Mouse (Mus musculus): ENCODE measurements around the gene Nin.

DNA sequence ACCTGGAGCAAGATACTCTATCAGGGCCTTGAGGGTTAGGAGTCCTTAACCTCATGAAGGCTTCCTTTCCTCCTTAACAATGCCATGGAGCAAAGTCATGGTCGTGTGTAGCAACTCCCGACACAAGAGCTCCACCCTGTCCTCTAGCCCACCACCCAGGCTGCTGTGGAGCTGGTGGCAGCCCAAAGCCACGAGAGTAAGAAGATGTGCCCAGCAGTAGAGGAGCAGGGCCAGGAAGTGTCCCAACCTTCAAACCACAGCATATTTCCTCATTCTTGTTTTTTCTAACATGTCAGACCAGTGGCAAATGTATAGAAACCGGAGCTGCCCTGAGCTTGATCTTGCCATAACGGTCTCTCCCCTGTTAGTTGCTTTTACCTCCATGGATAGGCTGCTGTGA lies 29.3 kb downstream of the Nin start:
- TF ChIP-seq CTCF (IDR thresholded peaks at IDR 0.05; ENCODE audit: control insufficient read depth, insufficient read depth, insufficient read length) (no peak), USF1 (IDR thresholded peaks at IDR 0.05; ENCODE audit: low read depth) (no peak), MYOD1 (IDR thresholded peaks at IDR 0.05; ENCODE audit: control insufficient read depth, insufficient read length, low read depth) (no peak), CEBPB (IDR thresholded peaks at IDR 0.05; ENCODE audit: low read depth) (no peak)
